Mouse (Mus musculus) erythroblast, embryonic 14.5 days (primary cell): ENCODE measurements at regions not wholly inside any gene's neighbourhood (a gene's known extent, or its start where the extent isn't known, plus 50 kb on each side); places are given as distances from the start of the nearest gene placed in this dataset.

Source experiments
- H3K27me3 ChIP-seq: 2 replicates; pipeline ENCODE4 v1.6.1; 2012; ENCODE audit warnings: inconsistent platforms; ENCODE audit not compliant: control insufficient read depth
- H3K36me3 ChIP-seq: 2 replicates; pipeline ENCODE4 v1.6.1; 2012; ENCODE audit warnings: mild to moderate bottlenecking, inconsistent platforms; ENCODE audit not compliant: control insufficient read depth
- H3K4me1 ChIP-seq: 2 replicates; pipeline ENCODE4 v1.6.1; 2012; ENCODE audit warnings: inconsistent platforms; ENCODE audit not compliant: control insufficient read depth
- H3K4me3 ChIP-seq: replicated peaks from 2 replicates; pipeline ENCODE3; 2012; ENCODE audit warnings: moderate library complexity, mild to moderate bottlenecking, inconsistent platforms
- H3K9me3 ChIP-seq: 2 replicates; pipeline ENCODE4 v1.6.1; 2012; ENCODE audit warnings: low read length, inconsistent platforms, mixed read lengths; ENCODE audit not compliant: control insufficient read depth
- GATA1 ChIP-seq: IDR thresholded peaks from 2 replicates; pipeline ENCODE4 v1.6.1; 2012; ENCODE audit warnings: low read length, inconsistent platforms, mixed read lengths
- TAL1 ChIP-seq: IDR thresholded peaks from 3 replicates; pipeline ENCODE4 v1.6.1; 2012; ENCODE audit warnings: low read length, inconsistent platforms, mixed read lengths

GRCm38 (mm10) chr12:26188996-26189395 is 226.1 kb downstream of the Rnf144a start:
- no peaks in the 10 kb centered on the region for H3K4me1 ChIP-seq
- no peaks in the 10 kb centered on the region for H3K27me3 ChIP-seq
- no peaks in the 10 kb centered on the region for H3K36me3 ChIP-seq
- H3K4me3 ChIP-seq = no peak overlapping the region
- peaks cover 4% of the 10 kb centered on the region for H3K9me3 ChIP-seq
- no peak for TF ChIP-seq GATA1
- no peak for TF ChIP-seq TAL1

GRCm38 (mm10) chr12:26187091-26187862 is 227.8 kb downstream of the Rnf144a start:
- Histone ChIP-seq H3K36me3 (no peaks in the 10 kb centered on the region), H3K4me1 (no peaks in the 10 kb centered on the region), H3K4me3 (no peak overlapping the region), H3K9me3 (peaks cover 4% of the 10 kb centered on the region), H3K27me3 (no peaks in the 10 kb centered on the region)
- TF ChIP-seq GATA1 = no peak

GRCm38 (mm10) chr12:26184701-26185460 is 230.2 kb downstream of the Rnf144a start:
- TF ChIP-seq TAL1 = no peak
- TF ChIP-seq GATA1 = no peak
- no peaks in the 10 kb centered on the region for H3K9me3 ChIP-seq
- H3K27me3 ChIP-seq = no peaks in the 10 kb centered on the region
- H3K4me3 ChIP-seq = no peak overlapping the region
- H3K4me1 ChIP-seq = no peaks in the 10 kb centered on the region
- no peaks in the 10 kb centered on the region for H3K36me3 ChIP-seq

- Histone ChIP-seq H3K27me3 (no peaks in the 10 kb centered on the region), H3K9me3 (no peaks in the 10 kb centered on the region), H3K4me3 (no peak overlapping the region), H3K36me3 (no peaks in the 10 kb centered on the region), H3K4me1 (no peaks in the 10 kb centered on the region)
- TF ChIP-seq GATA1 = no peak
- no peak for TF ChIP-seq TAL1
Observed at GRCm38 (mm10) chr12:26183021-26183420, 232.0 kb downstream of the Rnf144a start.

GRCm38 (mm10) chr12:26180846-26181245 is 234.2 kb downstream of the Rnf144a start:
- TF ChIP-seq GATA1 (no peak), TAL1 (no peak)
- Histone ChIP-seq H3K4me1 (no peaks in the 10 kb centered on the region), H3K27me3 (no peaks in the 10 kb centered on the region), H3K4me3 (no peak overlapping the region), H3K36me3 (no peaks in the 10 kb centered on the region), H3K9me3 (no peaks in the 10 kb centered on the region)

GRCm38 (mm10) chr12:26176231-26176662 is 238.8 kb downstream of the Rnf144a start:
- Histone ChIP-seq H3K4me3 (no peak overlapping the region), H3K36me3 (no peaks in the 10 kb centered on the region), H3K27me3 (no peaks in the 10 kb centered on the region), H3K4me1 (no peaks in the 10 kb centered on the region), H3K9me3 (no peaks in the 10 kb centered on the region)
- TF ChIP-seq TAL1 (no peak), GATA1 (no peak)

- Histone ChIP-seq H3K9me3 (no peaks in the 10 kb centered on the region), H3K4me3 (no peak overlapping the region), H3K4me1 (no peaks in the 10 kb centered on the region), H3K36me3 (no peaks in the 10 kb centered on the region), H3K27me3 (no peaks in the 10 kb centered on the region)
- TF ChIP-seq GATA1 = no peak
- TF ChIP-seq TAL1 = no peak
Observed at GRCm38 (mm10) chr12:26163416-26163815, 251.6 kb downstream of the Rnf144a start.

- Histone ChIP-seq H3K27me3 (no peaks in the 10 kb centered on the region), H3K36me3 (no peaks in the 10 kb centered on the region), H3K4me3 (no peak overlapping the region), H3K9me3 (no peaks in the 10 kb centered on the region), H3K4me1 (no peaks in the 10 kb centered on the region)
- no peak for TF ChIP-seq GATA1
- TF ChIP-seq TAL1 = no peak
Observed at GRCm38 (mm10) chr12:26160861-26161615, 254.0 kb downstream of the Rnf144a start.

- no peak overlapping the region for H3K4me3 ChIP-seq
- H3K27me3 ChIP-seq = no peaks in the 10 kb centered on the region
- no peak for TF ChIP-seq GATA1
- H3K9me3 ChIP-seq = no peaks in the 10 kb centered on the region
- no peaks in the 10 kb centered on the region for H3K4me1 ChIP-seq
- H3K36me3 ChIP-seq = no peaks in the 10 kb centered on the region
Observed at GRCm38 (mm10) chr12:26152992-26153391, 262.1 kb downstream of the Rnf144a start.
